Mouse (Mus musculus): Measurements from ENCODE around the gene Cacna1c. TPM values are rescaled to one million over a fixed set of nuclear protein-coding genes. Genes with fewer than 3 reads are reported as not detected.

Gene Cacna1c
- polyA plus RNA-seq, 1 experiment from 2014 or later, result 44.0 TPM

- no peak for ATAC-seq (replicated peaks; ENCODE audit: insufficient number of reproducible peaks, low FRiP score, low TSS enrichment)
- H3K4me2 ChIP-seq, result no peak overlapping the region
- no peak overlapping the region for H3K9ac ChIP-seq (ENCODE audit: low read depth, low read length)
- H3K9me3 ChIP-seq (replicated peaks; ENCODE audit: control insufficient read depth, low read length), result no peaks in the 10 kb centered on the region
- peaks cover 35% of the 10 kb centered on the region for H3K4me1 ChIP-seq (ENCODE audit: control insufficient read depth, insufficient read depth, low read length)
- H3K36me3 ChIP-seq (ENCODE audit: control insufficient read depth, insufficient read depth, low read length), result no peaks in the 10 kb centered on the region
- H3K27me3 ChIP-seq (ENCODE audit: control insufficient read depth, insufficient read depth, low read length), result no peaks in the 10 kb centered on the region
- 78% methylated on average over 4 of the region's 4 CpGs for WGBS (ENCODE audit: insufficient replicate concordance)
- no peak overlapping the region for H3K27ac ChIP-seq (ENCODE audit: low read depth, low read length)
- H3K4me3 ChIP-seq (ENCODE audit: low read depth, low read length), result no peak overlapping the region
Measured at GRCm38 (mm10) chr6:118966904-118967303, 229.3 kb downstream of the Cacna1c start.

- H3K27ac ChIP-seq (ENCODE audit: low read depth, low read length), result no peak overlapping the region
- peaks cover 32% of the 10 kb centered on the region for H3K4me1 ChIP-seq (ENCODE audit: control insufficient read depth, insufficient read depth, low read length)
- no peak for ATAC-seq (replicated peaks; ENCODE audit: insufficient number of reproducible peaks, low FRiP score, low TSS enrichment)
- H3K4me3 ChIP-seq (ENCODE audit: low read depth, low read length), result no peak overlapping the region
- no peaks in the 10 kb centered on the region for H3K36me3 ChIP-seq (ENCODE audit: control insufficient read depth, insufficient read depth, low read length)
- no peaks in the 10 kb centered on the region for H3K27me3 ChIP-seq (ENCODE audit: control insufficient read depth, insufficient read depth, low read length)
- H3K4me2 ChIP-seq, result no peak overlapping the region
- H3K9me3 ChIP-seq (replicated peaks; ENCODE audit: control insufficient read depth, low read length), result no peaks in the 10 kb centered on the region
- 77% methylated on average over 2 of the region's 2 CpGs for WGBS (ENCODE audit: insufficient replicate concordance)
- no peak overlapping the region for H3K9ac ChIP-seq (ENCODE audit: low read depth, low read length)
Measured at GRCm38 (mm10) chr6:118965577-118965976, 230.6 kb downstream of the Cacna1c start.

GRCm38 (mm10) chr6:118963806-118964205 lies 232.4 kb downstream of the Cacna1c start:
- Histone ChIP-seq H3K9ac (ENCODE audit: low read depth, low read length) (no peak overlapping the region), H3K36me3 (ENCODE audit: control insufficient read depth, insufficient read depth, low read length) (no peaks in the 10 kb centered on the region), H3K27me3 (ENCODE audit: control insufficient read depth, insufficient read depth, low read length) (no peaks in the 10 kb centered on the region), H3K27ac (ENCODE audit: low read depth, low read length) (no peak overlapping the region), H3K4me1 (ENCODE audit: control insufficient read depth, insufficient read depth, low read length) (peaks cover 38% of the 10 kb centered on the region), H3K9me3 (replicated peaks; ENCODE audit: control insufficient read depth, low read length) (no peaks in the 10 kb centered on the region), H3K4me2 (no peak overlapping the region), H3K4me3 (ENCODE audit: low read depth, low read length) (no peak overlapping the region)
- 77% methylated on average over 6 of the region's 6 CpGs for WGBS (ENCODE audit: insufficient replicate concordance)
- no peak for ATAC-seq (replicated peaks; ENCODE audit: insufficient number of reproducible peaks, low FRiP score, low TSS enrichment)

- peaks cover 35% of the 10 kb centered on the region for H3K4me1 ChIP-seq (ENCODE audit: control insufficient read depth, insufficient read depth, low read length)
- no peak for ATAC-seq (replicated peaks; ENCODE audit: insufficient number of reproducible peaks, low FRiP score, low TSS enrichment)
- no peak overlapping the region for H3K4me3 ChIP-seq (ENCODE audit: low read depth, low read length)
- WGBS (ENCODE audit: insufficient replicate concordance), result 52% methylated on average over 5 of the region's 5 CpGs
- no peaks in the 10 kb centered on the region for H3K27me3 ChIP-seq (ENCODE audit: control insufficient read depth, insufficient read depth, low read length)
- H3K4me2 ChIP-seq, result no peak overlapping the region
- H3K27ac ChIP-seq (ENCODE audit: low read depth, low read length), result no peak overlapping the region
- no peak overlapping the region for H3K9ac ChIP-seq (ENCODE audit: low read depth, low read length)
- no peaks in the 10 kb centered on the region for H3K9me3 ChIP-seq (replicated peaks; ENCODE audit: control insufficient read depth, low read length)
- no peaks in the 10 kb centered on the region for H3K36me3 ChIP-seq (ENCODE audit: control insufficient read depth, insufficient read depth, low read length)
Measured at GRCm38 (mm10) chr6:118963283-118963682, 232.9 kb downstream of the Cacna1c start.

- Histone ChIP-seq H3K4me2 (no peak overlapping the region), H3K36me3 (ENCODE audit: control insufficient read depth, insufficient read depth, low read length) (no peaks in the 10 kb centered on the region), H3K9me3 (replicated peaks; ENCODE audit: control insufficient read depth, low read length) (no peaks in the 10 kb centered on the region), H3K27ac (ENCODE audit: low read depth, low read length) (no peak overlapping the region), H3K9ac (ENCODE audit: low read depth, low read length) (no peak overlapping the region), H3K27me3 (ENCODE audit: control insufficient read depth, insufficient read depth, low read length) (no peaks in the 10 kb centered on the region), H3K4me3 (ENCODE audit: low read depth, low read length) (no peak overlapping the region), H3K4me1 (ENCODE audit: control insufficient read depth, insufficient read depth, low read length) (peaks cover 32% of the 10 kb centered on the region)
- ATAC-seq (replicated peaks; ENCODE audit: insufficient number of reproducible peaks, low FRiP score, low TSS enrichment), result no peak
- WGBS (ENCODE audit: insufficient replicate concordance), result 91% methylated on average over 9 of the region's 9 CpGs
Measured at GRCm38 (mm10) chr6:118958529-118958928, 237.7 kb downstream of the Cacna1c start.

- Histone ChIP-seq H3K4me2 (no peak overlapping the region), H3K27ac (ENCODE audit: low read depth, low read length) (no peak overlapping the region), H3K36me3 (ENCODE audit: control insufficient read depth, insufficient read depth, low read length) (no peaks in the 10 kb centered on the region), H3K9ac (ENCODE audit: low read depth, low read length) (no peak overlapping the region), H3K9me3 (replicated peaks; ENCODE audit: control insufficient read depth, low read length) (no peaks in the 10 kb centered on the region), H3K4me3 (ENCODE audit: low read depth, low read length) (no peak overlapping the region), H3K27me3 (ENCODE audit: control insufficient read depth, insufficient read depth, low read length) (no peaks in the 10 kb centered on the region), H3K4me1 (ENCODE audit: control insufficient read depth, insufficient read depth, low read length) (peaks cover 26% of the 10 kb centered on the region)
- no peak for ATAC-seq (replicated peaks; ENCODE audit: insufficient number of reproducible peaks, low FRiP score, low TSS enrichment)
- WGBS (ENCODE audit: insufficient replicate concordance), result 83% methylated on average over 4 of the region's 4 CpGs
Measured at GRCm38 (mm10) chr6:118956234-118956633, 240.0 kb downstream of the Cacna1c start.

GRCm38 (mm10) chr6:118955777-118956176 lies 240.4 kb downstream of the Cacna1c start:
- H3K27me3 ChIP-seq (ENCODE audit: control insufficient read depth, insufficient read depth, low read length), result no peaks in the 10 kb centered on the region
- no peaks in the 10 kb centered on the region for H3K9me3 ChIP-seq (replicated peaks; ENCODE audit: control insufficient read depth, low read length)
- no peaks in the 10 kb centered on the region for H3K36me3 ChIP-seq (ENCODE audit: control insufficient read depth, insufficient read depth, low read length)
- peaks cover 26% of the 10 kb centered on the region for H3K4me1 ChIP-seq (ENCODE audit: control insufficient read depth, insufficient read depth, low read length)
- no peak overlapping the region for H3K4me3 ChIP-seq (ENCODE audit: low read depth, low read length)
- H3K9ac ChIP-seq (ENCODE audit: low read depth, low read length), result no peak overlapping the region
- no peak overlapping the region for H3K27ac ChIP-seq (ENCODE audit: low read depth, low read length)
- H3K4me2 ChIP-seq, result no peak overlapping the region
- no peak for ATAC-seq (replicated peaks; ENCODE audit: insufficient number of reproducible peaks, low FRiP score, low TSS enrichment)

GRCm38 (mm10) chr6:118954988-118955554 lies 241.1 kb downstream of the Cacna1c start:
- no peaks in the 10 kb centered on the region for H3K27me3 ChIP-seq (ENCODE audit: control insufficient read depth, insufficient read depth, low read length)
- no peak for ATAC-seq (replicated peaks; ENCODE audit: insufficient number of reproducible peaks, low FRiP score, low TSS enrichment)
- WGBS (ENCODE audit: insufficient replicate concordance), result 78% methylated on average over 7 of the region's 7 CpGs
- no peaks in the 10 kb centered on the region for H3K36me3 ChIP-seq (ENCODE audit: control insufficient read depth, insufficient read depth, low read length)
- H3K4me1 ChIP-seq (ENCODE audit: control insufficient read depth, insufficient read depth, low read length), result peaks cover 29% of the 10 kb centered on the region
- no peak overlapping the region for H3K4me2 ChIP-seq
- no peaks in the 10 kb centered on the region for H3K9me3 ChIP-seq (replicated peaks; ENCODE audit: control insufficient read depth, low read length)
- no peak overlapping the region for H3K4me3 ChIP-seq (ENCODE audit: low read depth, low read length)
- no peak overlapping the region for H3K9ac ChIP-seq (ENCODE audit: low read depth, low read length)
- H3K27ac ChIP-seq (ENCODE audit: low read depth, low read length), result no peak overlapping the region

GRCm38 (mm10) chr6:118952377-118952776 lies 243.8 kb downstream of the Cacna1c start:
- Histone ChIP-seq H3K27ac (ENCODE audit: low read depth, low read length) (no peak overlapping the region), H3K4me2 (no peak overlapping the region), H3K4me3 (ENCODE audit: low read depth, low read length) (no peak overlapping the region), H3K4me1 (ENCODE audit: control insufficient read depth, insufficient read depth, low read length) (peaks cover 26% of the 10 kb centered on the region), H3K36me3 (ENCODE audit: control insufficient read depth, insufficient read depth, low read length) (no peaks in the 10 kb centered on the region), H3K9ac (ENCODE audit: low read depth, low read length) (no peak overlapping the region), H3K9me3 (replicated peaks; ENCODE audit: control insufficient read depth, low read length) (no peaks in the 10 kb centered on the region), H3K27me3 (ENCODE audit: control insufficient read depth, insufficient read depth, low read length) (no peaks in the 10 kb centered on the region)
- ATAC-seq (replicated peaks; ENCODE audit: insufficient number of reproducible peaks, low FRiP score, low TSS enrichment), result no peak
- WGBS (ENCODE audit: insufficient replicate concordance), result 81% methylated on average over 9 of the region's 9 CpGs

All from heart, embryonic 11.5 days (tissue).